Mouse (Mus musculus): ENCODE data around the gene Gm20865. TPM values are rescaled to one million over a fixed set of nuclear protein-coding genes. Genes with fewer than 3 reads are reported as not detected.

The Gm20865 gene
- not detected in 2 replicates for polyA plus RNA-seq (2015; fragmentation: Nextera tagmentation; extraction: Ambion mirVana)

GRCm38 (mm10) chrY:21241275-21241674, at the start of gene Gm20865:
Gm20865 (plus strand) TSS chrY:21241575.

Other genes starting within 250 kb of the Gm20865 start
- not detected in 2 replicates for gene Gm29866, start 247.9 kb upstream of the Gm20865 start, polyA plus RNA-seq (2015; fragmentation: Nextera tagmentation; extraction: Ambion mirVana)
- not detected in 2 replicates for gene Gm20909, start 77.0 kb upstream of the Gm20865 start, polyA plus RNA-seq (2015; fragmentation: Nextera tagmentation; extraction: Ambion mirVana)